Mouse (Mus musculus) ZHBTc4 (cell line): ENCODE measurements around the gene Car6.

Experiments used
- DNase-seq: peaks from one replicate; pipeline ENCODE4 v3.0.0-alpha.2; 2011; ENCODE audit warnings: low read depth, low spot score

Car6 gene

GRCm38 (mm10) chr4:150188236-150188635, 12.9 kb downstream of the Car6 start:
- peak; percentile 58 for DNase-seq

GRCm38 (mm10) chr4:150181304-150181703, 19.8 kb downstream of the Car6 start:
- DNase-seq = no peak

GRCm38 (mm10) chr4:150178131-150178530, 23.0 kb downstream of the Car6 start:
- no peak for DNase-seq

- DNase-seq = no peak
Observed at GRCm38 (mm10) chr4:150177122-150177521, 24.0 kb downstream of the Car6 start.

- DNase-seq = peak; percentile 87
Observed at GRCm38 (mm10) chr4:150176535-150176934, 24.6 kb downstream of the Car6 start.

GRCm38 (mm10) chr4:150174027-150174426, 27.1 kb downstream of the Car6 start:
- DNase-seq = peak; percentile 67

GRCm38 (mm10) chr4:150173281-150173680, 27.9 kb downstream of the Car6 start:
- peak; percentile 84 for DNase-seq

- DNase-seq = no peak
Observed at GRCm38 (mm10) chr4:150172107-150172506, 29.0 kb downstream of the Car6 start.

GRCm38 (mm10) chr4:150168406-150168805, 32.7 kb downstream of the Car6 start:
- no peak for DNase-seq

- peak; percentile 86 for DNase-seq
Observed at GRCm38 (mm10) chr4:150164875-150165274, 36.3 kb downstream of the Car6 start.

- peak; percentile 85 for DNase-seq
Observed at GRCm38 (mm10) chr4:150162561-150163169, 38.5 kb downstream of the Car6 start.

GRCm38 (mm10) chr4:150159458-150159857, 41.7 kb downstream of the Car6 start:
- DNase-seq = no peak

GRCm38 (mm10) chr4:150157348-150157882, 43.7 kb downstream of the Car6 start:
- DNase-seq = no peak

GRCm38 (mm10) chr4:150155731-150156130, 45.4 kb downstream of the Car6 start:
- DNase-seq = peak; percentile 93

GRCm38 (mm10) chr4:150155301-150155700, 45.8 kb downstream of the Car6 start:
- DNase-seq = peak; percentile 82

- DNase-seq = no peak
Observed at GRCm38 (mm10) chr4:150152483-150152882, 48.6 kb downstream of the Car6 start.

- peak; percentile 76 for DNase-seq
Observed at GRCm38 (mm10) chr4:150151045-150151444, 50.1 kb downstream of the Car6 start.

- no peak for DNase-seq
Observed at GRCm38 (mm10) chr4:150146286-150146685, 54.8 kb downstream of the Car6 start.

- DNase-seq = peak; percentile 89
Observed at GRCm38 (mm10) chr4:150144242-150144641, 56.9 kb downstream of the Car6 start.

- DNase-seq = no peak
Observed at GRCm38 (mm10) chr4:150140346-150140745, 60.8 kb downstream of the Car6 start.

- no peak for DNase-seq
Observed at GRCm38 (mm10) chr4:150139090-150139489, 62.0 kb downstream of the Car6 start.

GRCm38 (mm10) chr4:150138084-150138543, 63.0 kb downstream of the Car6 start:
- DNase-seq = peak; percentile 95

GRCm38 (mm10) chr4:150137368-150138083, 63.6 kb downstream of the Car6 start:
- DNase-seq = no peak
